17 mouse cellular contexts compared by ENCODE assay signal in the genomic region with DNA sequence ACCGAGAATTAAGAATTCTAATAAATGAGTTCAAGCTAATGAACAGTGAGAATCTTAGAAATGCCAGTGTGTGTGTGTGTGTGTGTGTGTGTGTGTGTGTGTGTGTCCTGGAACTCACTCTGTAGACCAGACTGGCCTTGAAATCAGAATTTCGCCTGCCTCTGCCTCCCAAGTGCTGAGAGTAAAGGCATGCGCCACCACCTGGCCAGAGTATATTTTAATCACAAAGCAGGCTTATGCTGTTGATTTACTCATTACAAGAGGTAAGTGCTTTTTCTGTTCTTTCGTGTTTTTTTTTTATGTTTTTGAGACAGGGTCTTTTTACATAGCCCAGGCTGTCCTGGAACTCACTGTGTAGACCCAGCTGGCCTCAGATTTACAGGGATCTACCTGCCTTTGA. TPM values are rescaled to one million over a fixed set of nuclear protein-coding genes. Genes with fewer than 3 reads are reported as not detected.
DNase-seq lines count a peak whose midpoint lies in the region; ATAC-seq and TF ChIP-seq lines count a peak whose summit lies in the region.
"Had no signal": no experiment of that assay in that cellular context is flagged by ENCODE, and none has a peak within 500 bp of the region (broad histone marks: within the 10 kb centered on the region; RNA-seq: fewer than 3 reads in every experiment).

No protein-coding gene starts in this region.

- WGBS in kidney, postnatal 0 days: 74% methylated on average over 4 of the region's 4 CpGs
- 67% methylated on average over 4 of the region's 4 CpGs for WGBS in bone marrow, adult 2 months

- H3K4me1 ChIP-seq in kidney, postnatal 0 days (replicated peaks; ENCODE audit: insufficient read depth, low read length): no peaks in the 10 kb centered on the region
- peaks cover 2% of the 10 kb centered on the region; the same call in 1 of the 2 replicates for H3K4me1 ChIP-seq in bone marrow, adult 2 months (ENCODE audit: control insufficient read depth, insufficient read depth, low read length)
- H3K4me1 ChIP-seq: heart, embryonic 12.5 days had no signal

- ATAC-seq in kidney, postnatal 0 days (replicated peaks; ENCODE audit: low FRiP score, low read depth): no peak
- ATAC-seq: activated CD4-positive, CD25-positive, alpha-beta regulatory T cell, adult 4 months had no signal

- DNase-seq in kidney, postnatal 0 days (ENCODE audit: low spot score): no peak
- DNase-seq in kidney, adult 11 months: no peak
- peak; percentile 27 for DNase-seq in thymus, postnatal 0 days (ENCODE audit: low spot score)
- DNase-seq in thymus, adult 18-20 months: no peak
- DNase-seq in testis, postnatal 10 days (ENCODE audit: low spot score): no peak
- no peak for DNase-seq in heart, adult 9 months (ENCODE audit: low spot score in 2 of 2)
- DNase-seq: cerebellum, adult 11-12 months; embryo, embryonic 11 days; gastrocnemius, postnatal 14 days; kidney, adult 8-10 months; right cerebral cortex, postnatal 14 days had no signal

- H3K9me3 ChIP-seq in kidney, postnatal 0 days (replicated peaks; ENCODE audit: low read length): no peaks in the 10 kb centered on the region

- no peak overlapping the region for H3K4me3 ChIP-seq in kidney, postnatal 0 days (replicated peaks; ENCODE audit: low read depth, low read length)
- no peak overlapping the region for H3K4me3 ChIP-seq in bone marrow, adult 2 months (replicated peaks; ENCODE audit: control insufficient read depth, low read depth, low read length)
- H3K4me3 ChIP-seq: heart, embryonic 12.5 days; limb, embryonic 13.5 days; midbrain, embryonic 10.5 days; myocyte had no signal

- H3K9ac ChIP-seq in kidney, postnatal 0 days (ENCODE audit: low read depth, low read length): no peak overlapping the region
- H3K9ac ChIP-seq: heart, embryonic 12.5 days; limb, embryonic 13.5 days had no signal

- TF ChIP-seq POLR2A in bone marrow, adult 2 months (IDR thresholded peaks at IDR 0.05; ENCODE audit: borderline replicate concordance, control insufficient read depth, low read depth, low read length): no peak

- peak; percentile 44 for TF ChIP-seq CTCF in kidney, postnatal 0 days (IDR thresholded peaks at IDR 0.05; ENCODE audit: low read depth)
- peak; percentile 42; the same call in 1 of the 2 replicates for TF ChIP-seq CTCF in bone marrow, adult 2 months (IDR thresholded peaks at IDR 0.05; ENCODE audit: control insufficient read depth, insufficient read depth, low read length)

- H3K27me3 ChIP-seq in kidney, postnatal 0 days (ENCODE audit: insufficient read depth, low read length): no peaks in the 10 kb centered on the region
- H3K27me3 ChIP-seq: heart, embryonic 12.5 days; limb, embryonic 13.5 days had no signal

- no peak overlapping the region for H3K27ac ChIP-seq in kidney, postnatal 0 days
- no peak overlapping the region for H3K27ac ChIP-seq in bone marrow, adult 2 months (ENCODE audit: control insufficient read depth, insufficient read depth, low read depth, low read length, poor library complexity)
- H3K27ac ChIP-seq: limb, embryonic 13.5 days; midbrain, embryonic 10.5 days had no signal

- H3K4me2 ChIP-seq in kidney, postnatal 0 days (ENCODE audit: low read length): no peak overlapping the region
- H3K4me2 ChIP-seq: heart, embryonic 12.5 days; limb, embryonic 13.5 days had no signal

- peaks cover 30% of the 10 kb centered on the region for H3K36me3 ChIP-seq in kidney, postnatal 0 days (ENCODE audit: insufficient read depth, low read length)

RNA-seq across cellular contexts. Expression of gene Cep95, which starts 4.8 kb away (rescaled TPM):
- 12.7 and 13.8 TPM in 2 replicates for polyA plus RNA-seq in kidney, postnatal 0 days (2015; fragmentation: Nextera tagmentation; extraction: Ambion mirVana)
- 20.7 and 23.6 TPM in 2 replicates for polyA plus RNA-seq in thymus, postnatal 0 days (2015; fragmentation: Nextera tagmentation; extraction: Ambion mirVana)
- 39.6 and 53.9 TPM in 2 replicates for polyA plus RNA-seq in bone marrow, adult 2 months (2011; ENCODE audit: insufficient read depth, insufficient read length, low replicate concordance, missing spikeins)

RNA-seq across cellular contexts. Expression of gene Ddx5, which starts 4.9 kb away (rescaled TPM):
- 297 and 309 TPM in 2 replicates for polyA plus RNA-seq in kidney, postnatal 0 days (2015; fragmentation: Nextera tagmentation; extraction: Ambion mirVana)
- 417 and 435 TPM in 2 replicates for polyA plus RNA-seq in thymus, postnatal 0 days (2015; fragmentation: Nextera tagmentation; extraction: Ambion mirVana)
- polyA plus RNA-seq in bone marrow, adult 2 months (2011; ENCODE audit: insufficient read depth, insufficient read length, low replicate concordance, missing spikeins): 448 and 600 TPM in 2 replicates

RNA-seq across cellular contexts. Expression of gene Polg2, which starts 14.5 kb away (rescaled TPM):
- polyA plus RNA-seq in kidney, postnatal 0 days (2015; fragmentation: Nextera tagmentation; extraction: Ambion mirVana): 11.1 and 11.9 TPM in 2 replicates
- polyA plus RNA-seq in thymus, postnatal 0 days (2015; fragmentation: Nextera tagmentation; extraction: Ambion mirVana): 18.9 and 19.1 TPM in 2 replicates
- polyA plus RNA-seq in bone marrow, adult 2 months (2011; ENCODE audit: insufficient read depth, insufficient read length, low replicate concordance, missing spikeins): 4.9 and 6.1 TPM in 2 replicates

RNA-seq across cellular contexts. Expression of gene Milr1, which starts 42.8 kb away (rescaled TPM):
- polyA plus RNA-seq in kidney, postnatal 0 days (2015; fragmentation: Nextera tagmentation; extraction: Ambion mirVana): 0.78 and 0.89 TPM in 2 replicates
- polyA plus RNA-seq in thymus, postnatal 0 days (2015; fragmentation: Nextera tagmentation; extraction: Ambion mirVana): 8.2 and 11.4 TPM in 2 replicates
- 8.9 and 38.3 TPM in 2 replicates for polyA plus RNA-seq in bone marrow, adult 2 months (2011; ENCODE audit: insufficient read depth, insufficient read length, low replicate concordance, missing spikeins)

RNA-seq across cellular contexts. Expression of gene Pecam1, which starts 43.4 kb away (rescaled TPM):
- 54.1 and 55.0 TPM in 2 replicates for polyA plus RNA-seq in kidney, postnatal 0 days (2015; fragmentation: Nextera tagmentation; extraction: Ambion mirVana)
- 60.8 and 61.8 TPM in 2 replicates for polyA plus RNA-seq in thymus, postnatal 0 days (2015; fragmentation: Nextera tagmentation; extraction: Ambion mirVana)
- polyA plus RNA-seq in bone marrow, adult 2 months (2011; ENCODE audit: insufficient read depth, insufficient read length, low replicate concordance, missing spikeins): 21.7 and 33.5 TPM in 2 replicates
